Mouse (Mus musculus) small intestine, adult 2 months (tissue): Measurements from ENCODE around the gene Npat. TPM values are rescaled to one million over a fixed set of nuclear protein-coding genes. Genes with fewer than 3 reads are reported as not detected.

Source experiments
- H3K27ac ChIP-seq: fragments of 200-500 bp; 2 replicates; pipeline ENCODE4 v1.5.1; 2012; ENCODE audit warnings: low read depth, low read length, control low read depth, inconsistent platforms; ENCODE audit not compliant: insufficient read depth
- H3K27me3 ChIP-seq: fragments of 200-500 bp; 2 replicates; pipeline ENCODE4 v1.6.1; 2012; ENCODE audit warnings: mild to moderate bottlenecking, moderate library complexity, low read length, inconsistent platforms; ENCODE audit not compliant: control insufficient read depth, insufficient read depth
- H3K36me3 ChIP-seq: fragments of 200-500 bp; 2 replicates; pipeline ENCODE4 v1.6.1; 2012; ENCODE audit warnings: mild to moderate bottlenecking, low read length, control low read depth, inconsistent platforms; ENCODE audit not compliant: control insufficient read depth, insufficient read depth
- H3K4me1 ChIP-seq: fragments of 200-500 bp; 2 replicates; pipeline ENCODE4 v1.6.1; 2012; ENCODE audit warnings: low read length, inconsistent platforms, mixed read lengths; ENCODE audit not compliant: control insufficient read depth, insufficient read depth, insufficient read length
- H3K4me3 ChIP-seq: fragments of 200-500 bp; 2 replicates; pipeline ENCODE4 v1.5.1; 2012; ENCODE audit warnings: low read depth, mild to moderate bottlenecking, control low read depth, inconsistent platforms, low read length, moderate library complexity
- CTCF ChIP-seq: fragments of 200-500 bp; IDR thresholded peaks from 2 replicates; pipeline ENCODE4 v1.5.1; 2012; ENCODE audit warnings: low read depth, mild to moderate bottlenecking, control low read depth, inconsistent platforms, low read length, moderate library complexity, mixed read lengths; ENCODE audit not compliant: insufficient replicate concordance, insufficient read length; ENCODE audit errors: extremely low read depth
- POLR2A ChIP-seq: fragments of 200-500 bp; IDR thresholded peaks from 2 replicates; pipeline ENCODE4 v1.6.1; 2012; ENCODE audit warnings: low read depth, mild to moderate bottlenecking, control low read depth, inconsistent platforms, low read length, moderate library complexity
- WGBS: fragments of 180-500 bp; shearing (Covaris S2); methylation state at CpG from one replicate; pipeline ENCODE4 v1.1.7; 2018; 5-methylcytosine and 5-hydroxymethylcytosine counted together
- polyA plus RNA-seq: library from polyadenylated mRNA; depleted of rRNA; stranded (reverse); fragments of >200 nt; gene quantifications from 2 replicates; pipeline ENCODE4 v1.2.3, GENCODE M21; 2012; rRNA removed

The Npat gene
- polyA plus RNA-seq, 1 experiment, result 0.91 TPM

DNA sequence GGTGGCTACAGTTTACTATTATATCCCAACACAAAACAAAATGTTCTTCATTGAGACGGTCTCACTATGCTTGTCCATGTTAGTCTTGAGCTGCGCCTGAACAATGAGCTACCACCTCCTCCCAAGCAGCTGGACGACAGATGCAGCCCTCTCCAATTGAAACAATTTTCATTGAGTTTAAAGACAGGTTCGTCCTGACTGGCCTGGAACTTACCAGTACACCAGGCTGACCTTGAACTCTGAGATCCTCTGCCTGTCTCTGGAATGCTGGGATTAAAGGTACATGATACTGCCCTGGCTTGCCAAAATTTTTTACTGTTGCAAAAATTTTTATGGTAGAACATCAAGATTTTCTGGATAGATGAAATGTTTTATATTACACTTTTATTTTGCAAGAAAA is 77.4 kb downstream of the Npat start:
- 75% methylated on average over 4 of the region's 4 CpGs for WGBS

GRCm38 (mm10) chr9:53615246-53615645 is 78.4 kb downstream of the Npat start:
- WGBS, result 85% methylated on average over 8 of the region's 8 CpGs
- TF ChIP-seq POLR2A, result no peak
- TF ChIP-seq CTCF, result no peak

More for the DNA sequence above, 77.4 kb downstream of the Npat start:
- H3K27ac ChIP-seq, result no peak overlapping the region
- H3K4me3 ChIP-seq, result no peak overlapping the region
- peaks cover 18% of the 10 kb centered on the region for H3K36me3 ChIP-seq
- no peaks in the 10 kb centered on the region for H3K4me1 ChIP-seq
- TF ChIP-seq POLR2A (no peak), CTCF (no peak)
- H3K27me3 ChIP-seq, result no peaks in the 10 kb centered on the region

More at GRCm38 (mm10) chr9:53615246-53615645, 78.4 kb downstream of the Npat start:
- Histone ChIP-seq H3K36me3 (peaks cover 25% of the 10 kb centered on the region), H3K27me3 (no peaks in the 10 kb centered on the region), H3K4me3 (no peak overlapping the region), H3K27ac (no peak overlapping the region), H3K4me1 (no peaks in the 10 kb centered on the region)

Other genes starting within 250 kb of the Npat start
- gene Exph5, start 235.4 kb upstream of the Npat start, polyA plus RNA-seq, result 1.3 and 2.6 TPM in 2 replicates
- 1.5 and 2.6 TPM in 2 replicates for gene Kdelc2, start 153.0 kb upstream of the Npat start, polyA plus RNA-seq
- gene 4930550C14Rik, start 134.7 kb upstream of the Npat start, polyA plus RNA-seq, result not detected in 2 replicates
- 0.19 and 0.65 TPM in 2 replicates for gene Atm, start 307 bp upstream of the Npat start, polyA plus RNA-seq
- gene Acat1, start 73.3 kb downstream of the Npat start, polyA plus RNA-seq, result 8.3 and 12.6 TPM in 2 replicates
- 1.6 and 2.0 TPM in 2 replicates for gene Cul5, start 133.0 kb downstream of the Npat start, polyA plus RNA-seq
- 0.05 TPM in 1 of 2 replicates, not detected in the other for gene Rab39, start 169.2 kb downstream of the Npat start, polyA plus RNA-seq
- gene Slc35f2, start 234.5 kb downstream of the Npat start, polyA plus RNA-seq, result 21.6 and 30.5 TPM in 2 replicates